Mouse (Mus musculus) induced T-regulatory cell, adult 2 months (primary cell): ENCODE results near the gene Slc47a2.

ENCODE experiments used
- DNase-seq: peaks from one replicate; pipeline ENCODE4 v3.0.0-alpha.2; 2012; ENCODE audit warnings: low read depth

The Slc47a2 gene

DNA sequence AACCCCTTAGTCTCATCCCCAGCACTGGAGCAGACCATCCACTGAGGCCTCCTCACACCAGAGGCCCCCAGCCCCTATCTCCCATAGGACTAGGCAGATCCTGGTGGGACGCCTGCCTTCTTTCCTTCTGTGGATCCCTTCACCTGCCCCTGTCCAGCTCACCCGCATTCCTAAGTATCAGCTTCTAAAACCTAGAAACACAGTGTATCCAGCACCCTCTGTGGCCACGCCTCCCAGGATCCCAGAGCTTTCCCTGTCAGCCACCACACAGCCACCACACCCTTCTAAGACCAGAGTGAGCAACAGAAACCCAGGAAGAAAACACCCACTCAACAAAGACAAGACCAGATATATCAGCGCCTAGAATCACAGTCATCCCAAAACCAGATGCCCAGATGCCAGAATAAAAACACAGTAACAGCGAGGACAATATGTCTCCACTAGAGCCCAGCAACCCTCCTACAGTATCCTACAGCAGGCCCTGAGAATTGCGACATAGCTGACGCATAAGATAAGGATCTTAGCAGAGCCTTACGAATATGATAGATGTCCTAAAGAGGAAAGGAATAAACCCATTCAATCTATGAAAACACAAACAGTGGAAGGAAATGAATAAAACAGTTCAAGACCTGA, 64.1 kb downstream of the Slc47a2 start:
- no peak for DNase-seq

DNA sequence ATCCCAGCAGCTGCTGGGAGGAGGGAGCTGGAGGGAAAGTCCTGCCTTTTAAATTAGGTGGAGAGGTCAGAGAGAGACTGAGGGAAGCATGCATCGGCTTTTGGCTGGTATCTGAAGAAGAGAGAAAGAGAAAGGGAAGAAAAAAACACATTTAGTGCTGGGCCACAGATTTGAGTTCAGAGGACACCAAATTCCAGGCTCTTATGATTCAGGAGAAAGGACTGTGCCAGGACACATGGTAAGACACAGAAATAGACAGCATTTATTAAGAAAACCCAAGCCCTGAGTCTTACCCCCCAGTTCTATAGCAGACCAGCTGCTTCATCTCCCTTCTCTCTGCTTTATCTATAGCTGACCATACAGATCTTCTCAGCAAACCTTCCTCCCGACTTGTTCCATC, 64.7 kb downstream of the Slc47a2 start:
- no peak for DNase-seq

DNA sequence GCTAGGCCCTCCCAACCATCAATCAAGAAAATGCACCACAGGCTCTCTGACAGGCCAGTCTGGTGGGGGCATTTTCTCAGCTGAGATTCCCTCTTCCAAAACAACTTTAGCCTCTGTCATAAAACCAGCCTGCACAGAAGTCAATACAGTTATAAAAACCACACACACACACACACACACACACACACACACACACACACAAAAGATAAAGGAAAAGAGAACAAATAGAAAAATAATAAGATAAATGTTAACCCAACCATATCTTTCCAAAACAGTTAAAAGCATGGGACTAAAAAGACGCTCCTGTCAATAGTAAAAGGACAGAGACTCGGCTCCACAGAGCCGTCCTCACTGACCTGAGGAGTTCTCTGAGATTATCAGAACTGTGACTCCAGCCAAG, 66.2 kb downstream of the Slc47a2 start:
- DNase-seq, result no peak

DNA sequence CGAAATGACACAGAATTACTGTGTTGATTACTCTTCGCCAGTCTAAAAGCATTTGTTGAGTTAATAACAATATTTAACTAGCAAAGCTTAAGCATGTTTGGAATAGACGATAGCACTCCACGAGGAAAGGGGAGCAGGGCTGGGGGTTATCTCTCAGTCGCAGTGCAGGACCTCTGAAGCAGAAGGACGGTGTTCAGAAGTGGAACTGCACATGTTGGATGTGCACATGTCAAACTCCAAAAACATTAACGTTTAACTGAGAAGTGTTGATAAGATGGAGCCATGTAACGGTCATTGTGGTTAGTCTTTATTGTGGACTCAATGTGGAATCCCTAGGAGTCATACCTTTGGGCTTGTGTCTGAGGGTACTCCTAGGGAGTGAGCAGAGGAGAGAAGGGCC, 67.6 kb downstream of the Slc47a2 start:
- DNase-seq, result no peak

DNA sequence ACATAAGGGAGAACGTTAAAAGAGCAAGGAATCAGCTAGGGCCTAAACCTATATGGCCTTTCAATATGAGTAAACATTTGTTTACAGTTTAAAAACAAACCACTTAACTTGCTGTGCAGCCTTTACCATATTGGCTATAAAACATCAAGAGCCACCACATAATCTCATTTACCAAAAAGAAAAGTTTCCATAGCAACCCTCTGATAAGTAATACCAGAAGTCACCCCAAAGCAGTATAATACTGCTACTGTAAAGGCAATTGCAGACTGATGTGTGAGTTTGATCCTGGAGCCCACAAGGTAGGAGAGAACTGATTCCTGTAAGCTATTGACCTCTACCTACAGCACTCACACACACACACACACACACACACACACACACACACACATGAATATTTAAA, 68.2 kb downstream of the Slc47a2 start:
- DNase-seq, result no peak

DNA sequence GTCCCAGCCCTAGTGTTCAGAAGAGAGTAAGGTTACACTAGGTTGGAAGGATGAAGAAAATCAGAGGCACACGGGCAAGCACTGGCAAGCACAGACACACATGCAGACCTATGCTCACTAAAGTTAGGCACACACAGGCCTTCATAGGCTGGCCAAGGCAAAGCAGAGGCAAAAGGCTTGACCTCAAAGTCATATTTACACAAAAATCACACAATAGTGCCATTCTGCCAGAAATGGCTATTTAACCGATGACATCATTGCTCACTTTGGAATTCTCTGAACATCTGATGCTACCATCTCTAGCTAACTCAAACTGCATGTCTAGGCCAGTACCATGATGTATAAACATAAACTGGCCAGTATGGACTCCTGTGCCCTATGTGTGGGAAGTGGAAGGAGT, 68.7 kb downstream of the Slc47a2 start:
- no peak for DNase-seq

DNA sequence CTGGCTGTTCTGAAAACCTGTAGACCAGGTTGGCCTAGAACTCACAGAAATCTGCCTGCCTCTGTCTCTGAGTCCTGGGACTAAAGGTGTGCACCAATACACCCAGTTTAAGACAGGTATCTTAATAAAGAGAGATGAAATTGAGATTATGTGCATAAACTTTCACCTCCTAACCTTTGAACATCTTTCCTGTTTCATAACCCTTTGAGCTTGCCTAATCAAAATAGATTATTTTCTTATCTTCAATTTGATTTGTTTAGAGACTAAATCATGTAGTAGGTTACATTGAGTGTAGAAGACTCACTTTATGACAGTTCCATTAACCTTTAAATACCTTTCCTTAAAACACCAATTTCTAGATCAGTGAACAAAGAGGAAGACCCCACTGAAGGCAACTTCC, 71.0 kb downstream of the Slc47a2 start:
- no peak for DNase-seq

DNA sequence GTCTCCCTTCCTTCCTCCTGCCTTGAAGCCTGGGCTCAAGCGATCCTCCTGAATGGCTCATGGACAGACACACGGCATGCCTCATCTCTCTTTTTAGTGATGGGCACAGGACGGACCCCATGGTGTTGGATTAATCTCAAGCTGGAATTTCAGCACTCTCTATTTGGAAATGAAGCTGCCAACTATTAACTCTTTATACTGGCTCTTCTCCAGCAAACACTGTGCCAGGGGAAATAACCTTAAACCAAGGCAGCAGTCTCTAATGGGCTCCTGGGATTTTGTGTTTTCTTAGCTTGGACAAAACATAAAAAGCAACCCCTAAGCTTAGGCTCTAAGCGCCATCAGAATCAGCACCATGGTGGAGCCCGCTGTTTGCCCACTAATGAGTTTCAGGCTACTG, 72.3 kb downstream of the Slc47a2 start:
- DNase-seq, result no peak

DNA sequence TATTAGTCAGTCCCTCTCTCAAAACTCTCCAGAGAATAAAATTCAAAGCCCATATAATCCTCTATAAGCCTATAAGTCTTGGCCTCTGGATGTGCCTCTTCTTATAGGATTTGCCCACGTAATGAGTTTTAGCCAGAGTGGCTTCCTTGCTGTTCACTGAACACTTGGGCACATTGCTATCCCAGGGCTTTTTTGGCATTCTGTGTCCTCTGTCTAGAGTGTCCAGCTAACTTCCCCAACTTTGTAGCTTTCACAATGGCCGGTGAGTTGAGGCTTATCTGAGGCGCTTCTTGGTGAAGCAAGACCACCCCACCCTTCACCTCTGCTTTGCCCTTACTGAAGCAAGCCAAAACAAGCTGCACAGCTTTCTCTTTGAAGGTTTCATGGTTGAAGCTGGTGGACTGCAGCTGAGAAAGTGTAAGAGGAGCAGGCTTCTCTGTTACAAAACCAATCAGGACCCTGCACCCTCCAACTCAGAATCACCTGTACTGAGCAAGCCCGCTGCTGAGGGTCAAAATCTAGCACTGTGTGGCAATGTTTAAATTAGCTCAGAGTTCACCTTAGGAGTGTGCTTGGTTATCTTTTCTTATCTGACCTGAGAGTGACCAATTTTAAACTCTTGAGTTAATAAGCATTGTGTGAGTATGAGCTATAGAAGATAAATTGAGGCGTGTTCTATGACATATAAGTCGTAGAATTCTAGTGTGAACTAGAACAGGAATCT, 73.9 kb downstream of the Slc47a2 start:
- peak; percentile 16 for DNase-seq

DNA sequence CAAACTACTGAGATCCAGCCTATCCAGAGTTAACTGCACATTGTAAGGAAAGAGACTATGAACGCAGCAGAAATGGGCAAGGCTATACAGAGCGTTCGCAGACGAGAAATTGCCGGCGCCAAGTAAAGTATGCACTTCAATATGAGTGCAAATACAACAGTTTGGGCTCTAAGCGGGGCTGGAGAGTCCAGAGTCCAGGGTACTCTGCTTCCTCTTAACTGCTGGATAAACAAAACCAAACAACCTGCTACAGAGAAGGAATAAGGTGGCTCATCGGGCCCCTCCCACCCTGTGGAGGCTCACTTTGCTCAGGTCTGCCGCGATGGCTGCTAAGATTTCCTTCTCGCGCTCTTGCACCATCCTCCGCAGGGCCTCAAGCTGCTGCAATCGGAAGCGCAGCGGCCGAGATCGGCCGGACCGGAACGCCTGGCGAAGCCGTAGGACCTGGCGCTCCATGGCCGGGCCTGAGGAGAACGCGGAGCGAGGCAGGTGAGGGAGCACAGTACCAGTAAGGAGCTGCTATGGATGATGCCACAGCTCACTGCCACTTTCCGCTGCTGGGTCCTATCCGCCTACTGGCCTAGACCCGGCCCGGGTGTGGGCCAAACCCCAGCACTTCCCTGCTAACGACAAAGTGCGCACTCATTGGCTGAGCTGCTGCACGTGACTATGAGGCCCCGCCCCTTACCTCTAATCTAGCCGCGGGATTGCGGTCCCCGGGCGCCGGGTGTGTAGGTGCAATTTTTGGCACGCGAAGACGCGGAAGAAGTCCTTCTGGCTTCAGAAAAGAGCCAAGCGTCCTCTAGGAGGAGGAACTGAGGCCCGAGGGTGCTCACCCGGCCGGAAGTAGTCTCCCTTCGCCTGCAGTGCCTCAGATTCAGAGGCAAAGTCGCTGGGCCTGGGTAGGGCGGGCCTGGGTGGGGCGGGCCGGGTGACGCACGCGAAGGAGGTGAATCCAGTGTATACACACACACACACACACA, 75.8 kb downstream of the Slc47a2 start, which contains the start of gene Aldh3a2:
Gene Aldh3a2, minus strand, starts transcription at position 914 of the 983 bp plus-strand sequence.
- peak; percentile 98 for DNase-seq

DNA sequence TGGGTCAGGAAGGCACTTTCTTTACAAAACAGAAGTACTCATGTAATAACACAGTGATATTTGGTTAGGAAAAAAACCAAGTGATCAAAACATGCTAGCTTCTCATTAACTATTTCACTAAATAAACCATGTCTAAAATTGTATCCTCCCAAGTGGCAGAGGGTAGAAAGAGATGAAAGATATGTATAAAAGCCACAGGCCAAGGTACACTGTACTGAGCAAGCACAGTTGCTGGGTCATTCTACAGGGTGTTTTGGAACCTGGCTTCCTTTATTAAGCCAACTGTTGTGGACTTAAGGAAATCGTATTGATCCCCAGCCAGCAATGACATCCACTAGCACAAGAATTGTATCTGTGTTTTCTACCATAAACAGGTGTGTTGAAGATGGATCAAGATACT, 78.8 kb downstream of the Slc47a2 start:
- no peak for DNase-seq

DNA sequence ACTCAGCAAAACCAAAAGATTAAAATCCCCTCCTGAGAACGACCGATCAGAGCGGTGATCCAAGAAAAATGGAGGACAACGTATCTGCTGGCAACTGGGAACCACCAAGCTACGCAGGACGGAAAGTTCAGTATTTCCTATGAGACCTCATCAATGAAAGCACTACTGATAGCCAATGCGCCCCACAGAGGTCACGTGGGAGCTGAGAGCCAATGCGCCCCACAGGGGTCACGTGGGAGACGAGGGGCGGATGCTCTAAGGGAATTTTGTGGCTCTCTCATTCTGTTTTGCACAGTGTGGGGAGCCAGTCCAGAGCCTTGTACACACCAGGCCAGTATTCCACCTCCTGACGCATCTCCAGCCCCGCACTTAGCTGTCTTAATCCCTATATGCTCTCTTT, 80.1 kb downstream of the Slc47a2 start:
- DNase-seq, result no peak

DNA sequence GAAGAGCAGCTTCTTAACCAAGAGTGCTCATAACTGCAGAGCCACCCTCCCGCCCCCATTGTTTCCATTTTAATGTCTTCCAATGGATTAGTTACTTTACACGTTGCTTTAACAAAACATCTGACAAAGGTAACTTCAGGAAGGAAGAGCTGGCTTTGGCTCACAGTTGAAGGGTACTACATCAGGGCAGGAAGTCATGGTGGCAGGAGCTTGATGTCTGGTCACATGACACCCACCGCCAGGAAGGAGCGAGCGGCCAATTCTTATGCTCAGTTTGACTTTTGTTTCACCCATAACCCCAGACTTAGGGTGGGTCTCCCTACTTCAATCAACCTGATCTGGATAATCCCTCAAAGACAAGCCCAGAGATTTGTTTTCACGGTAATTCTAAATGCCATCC, 83.6 kb downstream of the Slc47a2 start:
- DNase-seq, result no peak

DNA sequence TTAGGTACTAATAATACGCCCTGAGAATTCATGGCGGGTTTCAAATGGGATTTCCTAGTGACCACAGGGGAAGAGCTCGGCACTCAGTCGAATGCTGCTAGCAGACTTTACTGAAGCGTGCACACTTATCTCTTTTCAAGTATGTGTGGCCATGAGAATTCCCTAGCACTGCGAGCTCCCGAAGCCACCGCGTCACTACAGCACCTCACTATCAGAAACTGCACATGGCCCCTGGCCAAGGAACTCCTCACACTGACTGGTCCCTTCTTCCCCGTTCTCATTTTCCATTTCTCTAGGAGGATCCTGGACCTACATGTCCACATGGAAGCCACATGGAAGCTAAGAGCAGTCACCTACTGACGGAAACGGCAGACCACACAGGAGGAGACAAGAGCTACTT, 89.9 kb downstream of the Slc47a2 start:
- DNase-seq, result no peak

DNA sequence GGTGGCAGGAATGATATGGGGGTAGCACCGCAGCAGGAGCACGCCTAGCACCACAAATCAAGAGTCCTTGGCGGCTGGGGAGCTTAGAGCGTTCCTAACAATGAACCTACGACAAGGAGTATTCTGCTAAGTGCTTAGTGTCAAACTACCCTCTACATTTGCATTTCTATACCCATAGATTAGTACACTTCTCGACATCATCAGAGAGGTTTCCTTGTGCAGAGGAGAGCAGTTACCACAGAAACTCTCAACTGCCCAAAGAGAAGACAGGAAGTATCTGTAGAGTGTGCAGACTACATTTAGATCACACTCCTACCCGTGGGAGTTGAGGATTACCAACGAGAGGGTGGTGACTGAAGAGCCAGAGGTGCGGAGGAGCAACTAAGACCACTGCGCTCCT, 90.9 kb downstream of the Slc47a2 start:
- no peak for DNase-seq
